Mouse (Mus musculus): ENCODE results near the gene Vmac. TPM values are rescaled to one million over a fixed set of nuclear protein-coding genes. Genes with fewer than 3 reads are reported as not detected.

The Vmac gene
- polyA plus RNA-seq, 1 experiment from 2014 or later, result 14.3 TPM

GRCm38 (mm10) chr17:56729151-56729550, 11.3 kb upstream of the Vmac start:
- WGBS, result 53% methylated on average over 6 of the region's 6 CpGs
- no peaks in the 10 kb centered on the region for H3K27me3 ChIP-seq (replicated peaks)
- no peaks in the 10 kb centered on the region for H3K9me3 ChIP-seq
- H3K27ac ChIP-seq, result no peak overlapping the region
- H3K4me3 ChIP-seq (replicated peaks), result no peak overlapping the region
- no peaks in the 10 kb centered on the region for H3K36me3 ChIP-seq
- no peak overlapping the region for H3K9ac ChIP-seq
- no peak overlapping the region for H3K4me2 ChIP-seq (replicated peaks)
- H3K4me1 ChIP-seq (replicated peaks), result peaks cover 23% of the 10 kb centered on the region
- ATAC-seq, result no peak

- Histone ChIP-seq H3K4me3 (replicated peaks) (no peak overlapping the region), H3K27ac (peak overlapping the region; percentile 48; the same call in 1 of the 2 replicates), H3K36me3 (0 out of 2 replicates have a peak, but pooled peaks cover under 1% of the 10 kb centered on the region), H3K27me3 (replicated peaks) (no peaks in the 10 kb centered on the region), H3K4me1 (replicated peaks) (peaks cover 28% of the 10 kb centered on the region), H3K4me2 (replicated peaks) (peak overlapping the region; percentile 42), H3K9me3 (no peaks in the 10 kb centered on the region), H3K9ac (no peak overlapping the region)
- peak; percentile 35 for ATAC-seq
- 6% methylated on average over 12 of the region's 12 CpGs for WGBS
Measured at GRCm38 (mm10) chr17:56728117-56728516, 10.3 kb upstream of the Vmac start.

- H3K36me3 ChIP-seq, result 0 out of 2 replicates have a peak, but pooled peaks cover 5% of the 10 kb centered on the region
- peak overlapping the region; percentile 42 for H3K4me2 ChIP-seq (replicated peaks)
- 11% methylated on average over 12 of the region's 12 CpGs for WGBS
- H3K4me3 ChIP-seq (replicated peaks), result no peak overlapping the region
- peaks cover 30% of the 10 kb centered on the region for H3K4me1 ChIP-seq (replicated peaks)
- H3K9me3 ChIP-seq, result no peaks in the 10 kb centered on the region
- peak; percentile 71 for ATAC-seq
- H3K27me3 ChIP-seq (replicated peaks), result no peaks in the 10 kb centered on the region
- H3K9ac ChIP-seq, result no peak overlapping the region
- peak overlapping the region; percentile 48 for H3K27ac ChIP-seq
Measured at GRCm38 (mm10) chr17:56727659-56728058, 9.8 kb upstream of the Vmac start.

GRCm38 (mm10) chr17:56727029-56727649, 9.3 kb upstream of the Vmac start:
- peak; percentile 32 for ATAC-seq
- Histone ChIP-seq H3K36me3 (0 out of 2 replicates have a peak, but pooled peaks cover 6% of the 10 kb centered on the region), H3K4me2 (replicated peaks) (no peak overlapping the region), H3K9me3 (no peaks in the 10 kb centered on the region), H3K4me1 (replicated peaks) (peaks cover 31% of the 10 kb centered on the region), H3K9ac (no peak overlapping the region), H3K27ac (peak overlapping the region; percentile 48; the same call in 1 of the 2 replicates), H3K27me3 (replicated peaks) (no peaks in the 10 kb centered on the region), H3K4me3 (replicated peaks) (no peak overlapping the region)
- 14% methylated on average over 7 of the region's 7 CpGs for WGBS

GRCm38 (mm10) chr17:56723419-56724161, 5.8 kb upstream of the Vmac start:
- Histone ChIP-seq H3K9me3 (no peaks in the 10 kb centered on the region), H3K9ac (no peak overlapping the region), H3K4me3 (replicated peaks) (no peak overlapping the region), H3K4me2 (replicated peaks) (no peak overlapping the region), H3K36me3 (0 out of 2 replicates have a peak, but pooled peaks cover 11% of the 10 kb centered on the region), H3K4me1 (replicated peaks) (peaks cover 35% of the 10 kb centered on the region), H3K27ac (no peak overlapping the region), H3K27me3 (replicated peaks) (no peaks in the 10 kb centered on the region)
- 77% methylated on average over 11 of the region's 11 CpGs for WGBS
- no peak for ATAC-seq

GRCm38 (mm10) chr17:56722441-56722840, 4.6 kb upstream of the Vmac start:
- no peak for ATAC-seq
- Histone ChIP-seq H3K4me1 (replicated peaks) (peaks cover 28% of the 10 kb centered on the region), H3K4me2 (replicated peaks) (no peak overlapping the region), H3K27me3 (replicated peaks) (no peaks in the 10 kb centered on the region), H3K4me3 (replicated peaks) (no peak overlapping the region), H3K9me3 (no peaks in the 10 kb centered on the region), H3K27ac (no peak overlapping the region), H3K36me3 (0 out of 2 replicates have a peak, but pooled peaks cover 11% of the 10 kb centered on the region), H3K9ac (0 out of 2 replicates have a peak overlapping the region, but pooled peaks have one; percentile 1)
- 38% methylated on average over 5 of the region's 5 CpGs for WGBS

- ATAC-seq, result peak; percentile 93
- Histone ChIP-seq H3K4me2 (replicated peaks) (peak overlapping the region; percentile 79), H3K27ac (peak overlapping the region; percentile 84), H3K36me3 (peaks cover 7% of the 10 kb centered on the region; the same call in 1 of the 2 replicates), H3K9me3 (no peaks in the 10 kb centered on the region), H3K4me1 (replicated peaks) (peaks cover 24% of the 10 kb centered on the region), H3K27me3 (replicated peaks) (no peaks in the 10 kb centered on the region), H3K9ac (peak overlapping the region; percentile 80), H3K4me3 (replicated peaks) (peak overlapping the region; percentile 80)
- under 1% methylated on average over 55 of the region's 55 CpGs for WGBS
Measured at GRCm38 (mm10) chr17:56716655-56717362, 1.0 kb downstream of the Vmac start.

- H3K27me3 ChIP-seq (replicated peaks), result no peaks in the 10 kb centered on the region
- 23% methylated on average over 22 of the region's 22 CpGs for WGBS
- peak overlapping the region; percentile 80 for H3K9ac ChIP-seq
- H3K4me2 ChIP-seq (replicated peaks), result peak overlapping the region; percentile 79
- H3K9me3 ChIP-seq, result no peaks in the 10 kb centered on the region
- H3K36me3 ChIP-seq, result peaks cover 10% of the 10 kb centered on the region
- peak overlapping the region; percentile 84 for H3K27ac ChIP-seq
- peak; percentile 0; the same call in 1 of the 2 replicates for ATAC-seq
- H3K4me3 ChIP-seq (replicated peaks), result peak overlapping the region; percentile 80
- peaks cover 24% of the 10 kb centered on the region for H3K4me1 ChIP-seq (replicated peaks)
Measured at GRCm38 (mm10) chr17:56715914-56716654, 1.7 kb downstream of the Vmac start.

- no peak for ATAC-seq
- Histone ChIP-seq H3K27ac (no peak overlapping the region), H3K4me3 (replicated peaks) (peak overlapping the region; percentile 80; the same call in 1 of the 2 replicates), H3K9me3 (no peaks in the 10 kb centered on the region), H3K4me2 (replicated peaks) (peak overlapping the region; percentile 79; the same call in 1 of the 2 replicates), H3K36me3 (peaks cover 17% of the 10 kb centered on the region), H3K9ac (no peak overlapping the region), H3K27me3 (replicated peaks) (no peaks in the 10 kb centered on the region), H3K4me1 (replicated peaks) (peaks cover 24% of the 10 kb centered on the region)
- WGBS, result 67% methylated on average over 11 of the region's 11 CpGs
Measured at GRCm38 (mm10) chr17:56715360-56715759, 2.5 kb downstream of the Vmac start.

- no peak overlapping the region for H3K27ac ChIP-seq
- H3K9ac ChIP-seq, result no peak overlapping the region
- ATAC-seq, result no peak
- peaks cover 70% of the 10 kb centered on the region for H3K36me3 ChIP-seq
- no peak overlapping the region for H3K4me3 ChIP-seq (replicated peaks)
- no peaks in the 10 kb centered on the region for H3K9me3 ChIP-seq
- no peaks in the 10 kb centered on the region for H3K4me1 ChIP-seq (replicated peaks)
- WGBS, result 91% methylated on average over 3 of the region's 3 CpGs
- H3K4me2 ChIP-seq (replicated peaks), result no peak overlapping the region
- no peaks in the 10 kb centered on the region for H3K27me3 ChIP-seq (replicated peaks)
Measured at GRCm38 (mm10) chr17:56709708-56710107, 8.1 kb downstream of the Vmac start.

GRCm38 (mm10) chr17:56708692-56709091, 9.1 kb downstream of the Vmac start:
- H3K4me2 ChIP-seq (replicated peaks), result no peak overlapping the region
- 82% methylated on average over 4 of the region's 4 CpGs for WGBS
- no peak overlapping the region for H3K9ac ChIP-seq
- peaks cover 79% of the 10 kb centered on the region for H3K36me3 ChIP-seq
- no peak for ATAC-seq
- H3K27ac ChIP-seq, result no peak overlapping the region
- no peaks in the 10 kb centered on the region for H3K9me3 ChIP-seq
- H3K27me3 ChIP-seq (replicated peaks), result no peaks in the 10 kb centered on the region
- no peak overlapping the region for H3K4me3 ChIP-seq (replicated peaks)
- no peaks in the 10 kb centered on the region for H3K4me1 ChIP-seq (replicated peaks)
